In genomic region chr17:48932406-48932906, GRCm38 (mm10) we compare ENCODE assay signal across 9 mouse cellular contexts. TPM values are rescaled to one million over a fixed set of nuclear protein-coding genes. Genes with fewer than 3 reads are reported as not detected.
DNase-seq lines count a peak whose midpoint lies in the region; ATAC-seq and TF ChIP-seq lines count a peak whose summit lies in the region.
"Had no signal": no experiment of that assay in that cellular context is flagged by ENCODE, and none has a peak within 500 bp of the region (broad histone marks: within the 10 kb centered on the region; RNA-seq: fewer than 3 reads in every experiment).

No protein-coding gene starts in this region.

- no peak overlapping the region for H3K9ac ChIP-seq in heart, adult 2 months (ENCODE audit: low read depth, low read length)
- peak overlapping the region; percentile 73 for H3K9ac ChIP-seq in forebrain, embryonic 16.5 days (replicated peaks; ENCODE audit: low read depth, low read length)
- H3K9ac ChIP-seq in neural tube, embryonic 15.5 days (replicated peaks) = peak overlapping the region; percentile 91

- peaks cover 5% of the 10 kb centered on the region for H3K27me3 ChIP-seq in heart, adult 2 months (ENCODE audit: control insufficient read depth, insufficient read depth, low read length)
- H3K27me3 ChIP-seq in forebrain, embryonic 16.5 days (replicated peaks; ENCODE audit: control insufficient read depth, insufficient read depth, low read length) = 0 out of 2 replicates have a peak, but pooled peaks cover 4% of the 10 kb centered on the region
- H3K27me3 ChIP-seq in neural tube, embryonic 15.5 days (replicated peaks) = peaks cover 7% of the 10 kb centered on the region

- no peaks in the 10 kb centered on the region for H3K79me2 ChIP-seq in heart, adult 2 months (replicated peaks; ENCODE audit: control insufficient read depth, insufficient read depth, low read length)

- H3K9me3 ChIP-seq in forebrain, embryonic 16.5 days (ENCODE audit: control insufficient read depth, low read length) = no peaks in the 10 kb centered on the region
- no peaks in the 10 kb centered on the region for H3K9me3 ChIP-seq in neural tube, embryonic 15.5 days (replicated peaks)

- peak; percentile 8; the same call in 1 of the 2 replicates for ATAC-seq in forebrain, embryonic 16.5 days
- peak; percentile 17; the same call in 1 of the 2 replicates for ATAC-seq in neural tube, embryonic 15.5 days (ENCODE audit: low FRiP score)

- intact Hi-C loops in heart, adult 2 months (cut with DNase I) = loop anchor here (5.0 kb wide), 2 partner anchors 105 to 185 kb away; no protein-coding TSS in a partner anchor
- intact Hi-C loops in heart, postnatal 10 days (cut with DNase I) = loop anchor here (10.0 kb wide), 1 partner anchor 322 kb away; no protein-coding TSS in a partner anchor

- H3K4me2 ChIP-seq in forebrain, embryonic 16.5 days (ENCODE audit: low read length) = peak overlapping the region; percentile 64
- peak overlapping the region; percentile 79 for H3K4me2 ChIP-seq in neural tube, embryonic 15.5 days

- H3K4me3 ChIP-seq in heart, adult 2 months = peak overlapping the region; percentile 10; the same call in 1 of the 2 replicates
- H3K4me3 ChIP-seq in forebrain, embryonic 16.5 days (replicated peaks; ENCODE audit: low read length) = peak overlapping the region; percentile 68
- peak overlapping the region; percentile 73 for H3K4me3 ChIP-seq in neural tube, embryonic 15.5 days (replicated peaks)

- no peak for DNase-seq in heart, adult 2 months
- no peak for DNase-seq in heart, postnatal 10 days
- peak; percentile 25 for DNase-seq in R1 (ENCODE audit: low read depth, low spot score)
- DNase-seq in layer of hippocampus, postnatal 14 days (ENCODE audit: low spot score in 2 of 2) = peak; percentile 28 to 36
- no peak for DNase-seq in thymus, adult 18-20 months
- DNase-seq in spleen, postnatal 14 days (ENCODE audit: low spot score in 2 of 2) = no peak

- no peaks in the 10 kb centered on the region for H3K36me3 ChIP-seq in heart, adult 2 months (ENCODE audit: control insufficient read depth, insufficient read depth, low read length)
- no peaks in the 10 kb centered on the region for H3K36me3 ChIP-seq in forebrain, embryonic 16.5 days (ENCODE audit: control insufficient read depth, insufficient read depth)
- H3K36me3 ChIP-seq in neural tube, embryonic 15.5 days = no peaks in the 10 kb centered on the region
- H3K36me3 ChIP-seq: G1E had no signal

- TF ChIP-seq POLR2A in heart, adult 2 months (IDR thresholded peaks at IDR 0.05; ENCODE audit: insufficient read depth, low read depth, low read length) = no peak

- no peak for TF ChIP-seq CTCF in heart, adult 2 months (IDR thresholded peaks at IDR 0.05)

- TF ChIP-seq EP300 in heart, adult 2 months (IDR thresholded peaks at IDR 0.05; ENCODE audit: insufficient read depth, low read depth, low read length) = no peak

- peaks cover 2% of the 10 kb centered on the region; the same call in 1 of the 2 replicates for H3K4me1 ChIP-seq in heart, adult 2 months (ENCODE audit: control insufficient read depth, insufficient read depth, low read length)
- peaks cover 14% of the 10 kb centered on the region for H3K4me1 ChIP-seq in forebrain, embryonic 16.5 days (replicated peaks; ENCODE audit: control insufficient read depth, insufficient read depth, low read length)
- H3K4me1 ChIP-seq in neural tube, embryonic 15.5 days = peaks cover 40% of the 10 kb centered on the region

- WGBS in heart, adult 2 months = 3% methylated on average over 26 of the region's 26 CpGs
- under 1% methylated on average over 26 of the region's 26 CpGs for WGBS in forebrain, embryonic 16.5 days
- under 1% methylated on average over 26 of the region's 26 CpGs for WGBS in neural tube, embryonic 15.5 days

- H3K27ac ChIP-seq in heart, adult 2 months = no peak overlapping the region
- peak overlapping the region; percentile 13; the same call in 1 of the 2 replicates for H3K27ac ChIP-seq in forebrain, embryonic 16.5 days (ENCODE audit: low read length)
- H3K27ac ChIP-seq in neural tube, embryonic 15.5 days (replicated peaks) = peak overlapping the region; percentile 92

RNA-seq across cellular contexts. Expression of gene Lrfn2, which starts 0.3 kb away (rescaled TPM):
- total RNA-seq in heart, adult 2 months (2021) = under 1 TPM; 0.31 to 0.39 TPM
- polyA plus RNA-seq in heart, adult 2 months (2012; rRNA removed) = 0.18 and 0.41 TPM in 2 replicates
- under 1 TPM; 0.67 to 0.89 TPM for total RNA-seq in heart, postnatal 10 days (2021)
- 9.5 and 10.4 TPM in 2 replicates for polyA plus RNA-seq in forebrain, embryonic 16.5 days (2015; fragmentation: Nextera tagmentation; extraction: Ambion mirVana)
- total RNA-seq in layer of hippocampus, postnatal 14 days (2021) = 10 to 100 TPM; 41.1 to 41.4 TPM
- polyA plus RNA-seq in neural tube, embryonic 15.5 days (2015; fragmentation: Nextera tagmentation; extraction: Ambion mirVana) = 12.6 and 13.9 TPM in 2 replicates
- polyA plus RNA-seq: G1E had no signal

Comparison
In these comparisons a context has a peak if more than half of its experiments do, and no peak if none do; other contexts are left out.
1. DNase-seq: peak in R1 (single experiment) and layer of hippocampus, postnatal 14 days (2 of 2); none in heart, adult 2 months (0 of 2), heart, postnatal 10 days (0 of 2), thymus, adult 18-20 months (0 of 2) and spleen, postnatal 14 days (0 of 2).
2. H3K4me3 ChIP-seq: peak in every context shown above with its lines; median percentile 73 in neural tube, embryonic 15.5 days; 68 in forebrain, embryonic 16.5 days; 10 in heart, adult 2 months.
3. RNA of gene Lrfn2, which starts 0.3 kb away (total RNA-seq): 41.1 to 41.4 TPM in layer of hippocampus, postnatal 14 days; 0.67 to 0.89 TPM in heart, postnatal 10 days and 0.31 to 0.39 TPM in heart, adult 2 months; every median in the first group is over 10 times any median in the second.